Mouse (Mus musculus): Measurements from ENCODE around the gene Prdm11. TPM values are rescaled to one million over a fixed set of nuclear protein-coding genes. Genes with fewer than 3 reads are reported as not detected.

Prdm11 gene
- total and polyA plus RNA-seq, 3 experiments = 33.8 to 122 (median 87.1) TPM

DNA sequence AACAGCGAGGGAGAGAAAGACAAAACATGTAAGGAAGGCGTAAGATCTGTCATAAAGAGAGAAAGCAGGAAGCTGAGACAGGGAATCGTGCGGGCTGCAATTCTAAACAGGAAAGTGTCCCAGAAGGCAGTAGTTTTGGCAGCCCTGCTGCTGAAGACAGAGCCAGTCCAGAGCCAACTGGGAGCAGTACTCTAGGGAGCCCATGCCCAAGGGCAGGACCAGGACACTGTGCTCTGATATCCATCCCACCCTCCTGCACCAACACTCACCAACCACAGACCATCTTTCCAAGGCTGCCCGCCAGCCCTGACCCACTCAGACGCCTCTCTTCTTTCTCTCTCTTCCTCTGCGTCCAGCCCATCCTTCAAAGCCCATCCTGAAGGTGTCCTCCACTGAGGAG, 5.1 kb downstream of the Prdm11 start:
- ATAC-seq (ENCODE audit: extremely low read depth, insufficient number of reproducible peaks, low FRiP score, poor library complexity, severe bottlenecking) (no peak), DNase-seq (ENCODE audit: low spot score) (no peak)
- TF ChIP-seq POLR2AphosphoS5 (IDR thresholded peaks at IDR 0.05; ENCODE audit: insufficient replicate concordance, low read depth, low read length) = no peak
- TF ChIP-seq TAL1 (conservative IDR thresholded peaks at IDR 0.05; ENCODE audit: low read depth, low read length) = no peak
- no peak for TF ChIP-seq GATA1 (IDR thresholded peaks at IDR 0.05; ENCODE audit: borderline replicate concordance, low read length)
- TF ChIP-seq GATA2 (IDR thresholded peaks at IDR 0.05; ENCODE audit: borderline replicate concordance, low read depth, low read length) = no peak
- TF ChIP-seq CTCF (IDR thresholded peaks at IDR 0.05; ENCODE audit: low read depth, low read length) = no peak
- no peaks in the 10 kb centered on the region for H3K27me3 ChIP-seq (ENCODE audit: insufficient read depth, low read length)
- H3K4me3 ChIP-seq (ENCODE audit: low read depth, low read length) = peak overlapping the region; percentile 22; the same call in 1 of the 2 replicates
- H3K4me1 ChIP-seq (ENCODE audit: insufficient read depth, low read depth, low read length) = peaks cover 94% of the 10 kb centered on the region
- H3K36me3 ChIP-seq (replicated peaks) = peaks cover 64% of the 10 kb centered on the region
- H3K9me3 ChIP-seq (replicated peaks) = no peaks in the 10 kb centered on the region

DNA sequence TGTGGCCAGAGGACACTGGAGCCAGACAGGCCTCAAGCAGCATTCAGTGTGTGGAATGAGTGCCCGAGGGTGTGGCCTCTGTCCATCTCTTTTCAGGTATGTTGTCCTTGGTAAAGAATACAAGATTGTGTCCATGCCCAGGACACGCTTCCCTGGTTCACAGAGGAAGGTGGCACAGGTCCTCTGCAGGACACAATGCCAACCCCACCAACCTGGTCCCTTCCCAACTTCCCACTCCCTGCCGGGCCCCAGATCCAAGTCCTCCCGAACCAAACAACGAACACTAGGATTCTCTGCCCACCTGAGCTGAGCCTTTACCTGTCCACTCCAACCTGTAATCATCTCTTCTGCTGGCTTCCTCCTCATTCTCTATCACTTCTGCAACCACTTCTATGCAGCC, 6.3 kb downstream of the Prdm11 start:
- Histone ChIP-seq H3K4me1 (ENCODE audit: insufficient read depth, low read depth, low read length) (peaks cover 99% of the 10 kb centered on the region), H3K27me3 (ENCODE audit: insufficient read depth, low read length) (no peaks in the 10 kb centered on the region), H3K9me3 (replicated peaks) (no peaks in the 10 kb centered on the region), H3K4me3 (ENCODE audit: low read depth, low read length) (peak overlapping the region; percentile 41; the same call in 1 of the 2 replicates), H3K36me3 (replicated peaks) (peaks cover 70% of the 10 kb centered on the region)
- TF ChIP-seq CTCF (IDR thresholded peaks at IDR 0.05; ENCODE audit: low read depth, low read length) = no peak
- TF ChIP-seq GATA1 (IDR thresholded peaks at IDR 0.05; ENCODE audit: borderline replicate concordance, low read length) = no peak
- no peak; the same call in none of the 2 replicates for TF ChIP-seq TAL1 (conservative IDR thresholded peaks at IDR 0.05; ENCODE audit: low read depth, low read length)
- no peak for TF ChIP-seq POLR2AphosphoS5 (IDR thresholded peaks at IDR 0.05; ENCODE audit: insufficient replicate concordance, low read depth, low read length)
- no peak for TF ChIP-seq GATA2 (IDR thresholded peaks at IDR 0.05; ENCODE audit: borderline replicate concordance, low read depth, low read length)
- ATAC-seq (ENCODE audit: extremely low read depth, insufficient number of reproducible peaks, low FRiP score, poor library complexity, severe bottlenecking) (no peak), DNase-seq (ENCODE audit: low spot score) (no peak)

DNA sequence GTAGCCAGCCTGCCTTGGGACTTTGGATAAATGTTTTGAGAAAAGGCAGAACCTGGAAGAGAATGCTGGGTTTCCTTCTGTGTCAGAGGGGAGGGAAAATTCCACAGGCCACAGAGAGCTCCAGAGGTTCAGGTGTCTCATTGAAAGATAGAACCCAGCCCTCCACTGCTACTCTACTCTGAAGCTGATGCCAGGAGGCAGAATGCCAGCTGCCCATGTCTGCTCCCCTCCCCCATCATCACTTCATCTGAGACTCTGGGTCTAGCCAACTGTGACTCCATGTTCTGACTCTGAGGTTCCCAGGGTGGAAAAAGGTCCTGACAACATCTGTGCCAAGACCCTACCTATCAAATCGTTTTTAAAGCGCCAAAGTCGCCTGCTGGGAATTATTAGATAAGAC, 6.9 kb downstream of the Prdm11 start:
- Histone ChIP-seq H3K9me3 (replicated peaks) (no peaks in the 10 kb centered on the region), H3K36me3 (replicated peaks) (peaks cover 72% of the 10 kb centered on the region), H3K4me1 (ENCODE audit: insufficient read depth, low read depth, low read length) (peaks cover 98% of the 10 kb centered on the region), H3K27me3 (ENCODE audit: insufficient read depth, low read length) (no peaks in the 10 kb centered on the region), H3K4me3 (ENCODE audit: low read depth, low read length) (no peak overlapping the region; the same call in 1 of the 2 replicates)
- TF ChIP-seq GATA2 (IDR thresholded peaks at IDR 0.05; ENCODE audit: borderline replicate concordance, low read depth, low read length) = no peak
- TF ChIP-seq CTCF (IDR thresholded peaks at IDR 0.05; ENCODE audit: low read depth, low read length) = no peak
- no peak for TF ChIP-seq POLR2AphosphoS5 (IDR thresholded peaks at IDR 0.05; ENCODE audit: insufficient replicate concordance, low read depth, low read length)
- no peak for TF ChIP-seq TAL1 (conservative IDR thresholded peaks at IDR 0.05; ENCODE audit: low read depth, low read length)
- TF ChIP-seq GATA1 (IDR thresholded peaks at IDR 0.05; ENCODE audit: borderline replicate concordance, low read length) = no peak
- ATAC-seq (ENCODE audit: extremely low read depth, insufficient number of reproducible peaks, low FRiP score, poor library complexity, severe bottlenecking) = no peak
- DNase-seq (ENCODE audit: low spot score) = no peak

DNA sequence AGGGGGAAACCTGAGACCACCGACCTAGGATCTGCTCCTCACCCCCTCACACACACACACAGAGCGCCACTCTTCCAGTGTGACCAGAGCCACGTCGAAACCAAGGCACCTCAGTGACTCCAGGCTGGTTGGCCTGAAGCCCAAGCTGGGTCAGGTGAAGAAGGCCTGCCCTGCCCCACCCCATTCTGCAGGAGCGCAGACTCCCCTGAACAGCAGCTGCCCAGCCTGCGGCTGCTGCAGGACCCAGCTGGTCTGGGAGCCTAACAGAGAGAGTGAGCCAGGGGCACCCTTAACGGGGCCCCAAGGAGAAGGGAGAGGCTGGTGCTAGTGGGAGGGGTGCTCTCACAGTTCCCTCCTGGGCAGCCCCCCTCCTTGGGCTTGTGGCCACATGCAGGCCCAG, 10.3 kb downstream of the Prdm11 start:
- DNase-seq (ENCODE audit: low spot score) (peak; percentile 84), ATAC-seq (ENCODE audit: extremely low read depth, insufficient number of reproducible peaks, low FRiP score, poor library complexity, severe bottlenecking) (peak; percentile 76)
- Histone ChIP-seq H3K4me1 (ENCODE audit: insufficient read depth, low read depth, low read length) (peaks cover 83% of the 10 kb centered on the region), H3K36me3 (replicated peaks) (peaks cover 69% of the 10 kb centered on the region), H3K9me3 (replicated peaks) (no peaks in the 10 kb centered on the region), H3K27me3 (ENCODE audit: insufficient read depth, low read length) (no peaks in the 10 kb centered on the region; the same call in 1 of the 2 replicates), H3K4me3 (ENCODE audit: low read depth, low read length) (peak overlapping the region; percentile 66; the same call in 1 of the 2 replicates)
- TF ChIP-seq POLR2AphosphoS5 (IDR thresholded peaks at IDR 0.05; ENCODE audit: insufficient replicate concordance, low read depth, low read length) = no peak
- no peak for TF ChIP-seq CTCF (IDR thresholded peaks at IDR 0.05; ENCODE audit: low read depth, low read length)
- TF ChIP-seq GATA1 (IDR thresholded peaks at IDR 0.05; ENCODE audit: borderline replicate concordance, low read length) = no peak
- TF ChIP-seq TAL1 (conservative IDR thresholded peaks at IDR 0.05; ENCODE audit: low read depth, low read length) = no peak
- TF ChIP-seq GATA2 (IDR thresholded peaks at IDR 0.05; ENCODE audit: borderline replicate concordance, low read depth, low read length) = no peak

DNA sequence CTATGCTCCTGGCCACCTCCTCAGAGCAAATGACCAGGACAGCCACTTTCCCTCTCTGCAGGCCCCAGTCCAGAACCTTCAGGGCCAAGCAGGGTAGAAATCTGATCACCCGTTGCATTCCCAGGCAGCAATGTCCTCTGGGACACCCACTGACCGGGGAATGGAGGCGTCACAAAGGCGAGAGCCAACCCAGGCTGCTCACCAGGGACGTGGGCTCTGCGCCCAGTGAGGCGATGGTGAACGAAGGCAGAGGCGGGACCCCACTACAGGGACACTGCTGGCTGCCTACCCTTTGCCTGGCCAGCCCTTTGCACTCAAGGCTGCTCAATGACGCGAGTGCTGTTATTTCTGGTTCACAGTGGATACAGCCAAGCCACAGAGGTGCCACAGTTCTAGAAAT, 13.3 kb downstream of the Prdm11 start:
- DNase-seq (ENCODE audit: low spot score) (no peak), ATAC-seq (ENCODE audit: extremely low read depth, insufficient number of reproducible peaks, low FRiP score, poor library complexity, severe bottlenecking) (no peak)
- no peaks in the 10 kb centered on the region for H3K9me3 ChIP-seq (replicated peaks)
- no peaks in the 10 kb centered on the region; the same call in 1 of the 2 replicates for H3K27me3 ChIP-seq (ENCODE audit: insufficient read depth, low read length)
- peaks cover 74% of the 10 kb centered on the region for H3K36me3 ChIP-seq (replicated peaks)
- no peak overlapping the region for H3K4me3 ChIP-seq (ENCODE audit: low read depth, low read length)
- H3K4me1 ChIP-seq (ENCODE audit: insufficient read depth, low read depth, low read length) = peaks cover 78% of the 10 kb centered on the region
- TF ChIP-seq GATA1 (IDR thresholded peaks at IDR 0.05; ENCODE audit: borderline replicate concordance, low read length) = no peak
- TF ChIP-seq GATA2 (IDR thresholded peaks at IDR 0.05; ENCODE audit: borderline replicate concordance, low read depth, low read length) = no peak

GRCm38 (mm10) chr2:93032049-93032448, 13.9 kb downstream of the Prdm11 start:
- Histone ChIP-seq H3K4me1 (ENCODE audit: insufficient read depth, low read depth, low read length) (peaks cover 72% of the 10 kb centered on the region), H3K27me3 (ENCODE audit: insufficient read depth, low read length) (no peaks in the 10 kb centered on the region; the same call in 1 of the 2 replicates), H3K9me3 (replicated peaks) (no peaks in the 10 kb centered on the region), H3K4me3 (ENCODE audit: low read depth, low read length) (no peak overlapping the region), H3K36me3 (replicated peaks) (peaks cover 74% of the 10 kb centered on the region)
- DNase-seq (ENCODE audit: low spot score) = no peak
- ATAC-seq (ENCODE audit: extremely low read depth, insufficient number of reproducible peaks, low FRiP score, poor library complexity, severe bottlenecking) = no peak
- TF ChIP-seq GATA2 (IDR thresholded peaks at IDR 0.05; ENCODE audit: borderline replicate concordance, low read depth, low read length) (no peak), TAL1 (conservative IDR thresholded peaks at IDR 0.05; ENCODE audit: low read depth, low read length) (no peak), CTCF (IDR thresholded peaks at IDR 0.05; ENCODE audit: low read depth, low read length) (no peak), POLR2AphosphoS5 (IDR thresholded peaks at IDR 0.05; ENCODE audit: insufficient replicate concordance, low read depth, low read length) (no peak), GATA1 (IDR thresholded peaks at IDR 0.05; ENCODE audit: borderline replicate concordance, low read length) (no peak)

Data from G1E (cell line).